15 mouse cellular contexts compared by ENCODE assay signal in the genomic region with DNA sequence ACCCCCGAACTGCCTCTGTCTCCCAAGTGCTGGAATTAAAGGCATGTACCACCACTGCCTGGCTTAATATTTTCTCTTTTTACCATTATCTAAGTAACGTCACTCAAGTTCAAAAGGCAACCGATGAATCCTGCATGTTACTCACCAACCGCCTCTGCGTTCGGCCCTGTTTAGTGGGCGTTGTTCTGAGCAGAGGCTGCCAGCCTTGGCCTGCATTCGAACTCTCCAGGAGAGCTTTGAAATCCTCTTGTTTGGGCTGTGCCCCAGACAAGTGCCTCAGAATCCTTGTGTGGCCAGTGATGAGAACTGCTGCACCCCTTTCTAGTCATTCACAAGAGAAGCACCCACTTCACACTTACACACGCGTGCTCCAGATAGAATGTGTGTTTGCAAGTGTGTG. TPM values are rescaled to one million over a fixed set of nuclear protein-coding genes. Genes with fewer than 3 reads are reported as not detected.
DNase-seq lines count a peak whose midpoint lies in the region; ATAC-seq and TF ChIP-seq lines count a peak whose summit lies in the region.
"Had no signal": no experiment of that assay in that cellular context is flagged by ENCODE, and none has a peak within 500 bp of the region (broad histone marks: within the 10 kb centered on the region; RNA-seq: fewer than 3 reads in every experiment).

No protein-coding gene starts in this region.

- TF ChIP-seq EP300 in heart, adult 2 months (IDR thresholded peaks at IDR 0.05; ENCODE audit: insufficient read depth, low read depth, low read length), result no peak

- no peak overlapping the region for H3K9ac ChIP-seq in heart, adult 2 months (ENCODE audit: low read depth, low read length)
- H3K9ac ChIP-seq: embryonic facial prominence, embryonic 12.5 days; forebrain, embryonic 13.5 days; limb, embryonic 12.5 days had no signal

- no peak for TF ChIP-seq CTCF in heart, adult 2 months (IDR thresholded peaks at IDR 0.05)

- H3K27me3 ChIP-seq in heart, adult 2 months (ENCODE audit: control insufficient read depth, insufficient read depth, low read length), result no peaks in the 10 kb centered on the region
- H3K27me3 ChIP-seq in heart, embryonic 10.5 days (ENCODE audit: insufficient read depth, poor library complexity, severe bottlenecking), result peaks cover 7% of the 10 kb centered on the region
- H3K27me3 ChIP-seq in megakaryocyte, embryonic 14.5 days (replicated peaks), result peaks cover 47% of the 10 kb centered on the region
- peaks cover 22% of the 10 kb centered on the region for H3K27me3 ChIP-seq in myocyte (ENCODE audit: control insufficient read depth, insufficient read depth, insufficient read length)
- H3K27me3 ChIP-seq: embryonic facial prominence, embryonic 12.5 days; forebrain, embryonic 13.5 days had no signal

- intact Hi-C loops in heart, adult 2 months (cut with DNase I), result loop anchor here (5.0 kb wide), 2 partner anchors 59 to 349 kb away; partner anchors contain the start of gene Gm47841

- DNase-seq in heart, adult 2 months, result no peak
- DNase-seq in heart, embryonic 10.5 days (ENCODE audit: low spot score), result no peak
- peak; percentile 64 for DNase-seq in adrenal gland, postnatal 10 days
- no peak for DNase-seq in embryo, embryonic 11 days
- no peak for DNase-seq in kidney, adult 11 months

- no peak for ATAC-seq in megakaryocyte, adult 5-6 weeks (ENCODE audit: poor library complexity, severe bottlenecking)

- peaks cover 2% of the 10 kb centered on the region for H3K4me1 ChIP-seq in heart, adult 2 months (ENCODE audit: control insufficient read depth, insufficient read depth, low read length)
- peaks cover 6% of the 10 kb centered on the region for H3K4me1 ChIP-seq in heart, embryonic 10.5 days
- peaks cover 23% of the 10 kb centered on the region for H3K4me1 ChIP-seq in megakaryocyte, embryonic 14.5 days
- H3K4me1 ChIP-seq: embryonic facial prominence, embryonic 12.5 days had no signal

- H3K27ac ChIP-seq in heart, adult 2 months, result peak overlapping the region; percentile 45
- H3K27ac ChIP-seq in heart, embryonic 10.5 days, result no peak overlapping the region
- H3K27ac ChIP-seq: embryonic facial prominence, embryonic 12.5 days; forebrain, embryonic 13.5 days; limb, embryonic 12.5 days; macrophage had no signal

- 83% methylated on average over 10 of the region's 10 CpGs for WGBS in heart, adult 2 months
- WGBS in heart, embryonic 10.5 days, result 87% methylated on average over 10 of the region's 10 CpGs

- H3K79me2 ChIP-seq in heart, adult 2 months (replicated peaks; ENCODE audit: control insufficient read depth, insufficient read depth, low read length), result no peaks in the 10 kb centered on the region
- H3K79me2 ChIP-seq in myocyte (ENCODE audit: control insufficient read depth, insufficient read depth), result no peaks in the 10 kb centered on the region

- H3K9me3 ChIP-seq in heart, embryonic 10.5 days, result no peaks in the 10 kb centered on the region
- H3K9me3 ChIP-seq in megakaryocyte, embryonic 14.5 days, result 0 out of 2 replicates have a peak, but pooled peaks cover 3% of the 10 kb centered on the region
- H3K9me3 ChIP-seq: embryonic facial prominence, embryonic 12.5 days; forebrain, embryonic 13.5 days had no signal

- no peak for TF ChIP-seq POLR2A in heart, adult 2 months (IDR thresholded peaks at IDR 0.05; ENCODE audit: insufficient read depth, low read depth, low read length)
- TF ChIP-seq POLR2A in myocyte (IDR thresholded peaks at IDR 0.05; ENCODE audit: insufficient read length, low read depth), result no peak

- no peaks in the 10 kb centered on the region for H3K36me3 ChIP-seq in heart, adult 2 months (ENCODE audit: control insufficient read depth, insufficient read depth, low read length)
- H3K36me3 ChIP-seq in heart, embryonic 10.5 days, result no peaks in the 10 kb centered on the region
- no peaks in the 10 kb centered on the region for H3K36me3 ChIP-seq in megakaryocyte, embryonic 14.5 days (replicated peaks; ENCODE audit: low read length)
- H3K36me3 ChIP-seq in myocyte (ENCODE audit: control insufficient read depth, insufficient read depth), result no peaks in the 10 kb centered on the region
- H3K36me3 ChIP-seq: embryonic facial prominence, embryonic 12.5 days; limb, embryonic 12.5 days had no signal

- no peak overlapping the region for H3ac ChIP-seq in myocyte (ENCODE audit: control insufficient read depth, insufficient read length)

- H3K4me2 ChIP-seq in myocyte (ENCODE audit: low read depth), result peak overlapping the region; percentile 47

- H3K4me3 ChIP-seq in heart, adult 2 months, result no peak overlapping the region; the same call in 1 of the 2 replicates
- H3K4me3 ChIP-seq in heart, embryonic 10.5 days, result no peak overlapping the region
- peak overlapping the region; percentile 89 for H3K4me3 ChIP-seq in megakaryocyte, embryonic 14.5 days (replicated peaks)
- no peak overlapping the region for H3K4me3 ChIP-seq in myocyte
- H3K4me3 ChIP-seq: embryonic facial prominence, embryonic 12.5 days; forebrain, embryonic 13.5 days; limb, embryonic 12.5 days had no signal

TF ChIP-seq in myocyte, 11 proteins besides CTCF, POLR2A, EP300 and RAD21:
- no peak for TF ChIP-seq E2F4 (IDR thresholded peaks at IDR 0.05; ENCODE audit: insufficient read depth)
- TF ChIP-seq MYOD1 (IDR thresholded peaks at IDR 0.05; ENCODE audit: control insufficient read depth in 1 of 3, insufficient read length in 2 of 3, low read depth in 2 of 3), result no peak
- TF ChIP-seq TCF12 (IDR thresholded peaks at IDR 0.05; ENCODE audit: insufficient read depth, poor library complexity, severe bottlenecking), result no peak
- no peak for TF ChIP-seq MAX (IDR thresholded peaks at IDR 0.05; ENCODE audit: low read depth)
- no peak for TF ChIP-seq REST (IDR thresholded peaks at IDR 0.05; ENCODE audit: insufficient read depth, insufficient read length)
- no peak for TF ChIP-seq USF1 (IDR thresholded peaks at IDR 0.05; ENCODE audit: low read depth)
- no peak for TF ChIP-seq CEBPB (IDR thresholded peaks at IDR 0.05; ENCODE audit: insufficient read depth, poor library complexity, severe bottlenecking)
- TF ChIP-seq MYOG (IDR thresholded peaks at IDR 0.05; ENCODE audit: control insufficient read depth in 1 of 3, insufficient read depth in 1 of 3, insufficient read length in 2 of 3, low read depth in 2 of 3), result no peak
- TF ChIP-seq SRF (IDR thresholded peaks at IDR 0.05; ENCODE audit: control insufficient read depth, insufficient read length, low read depth), result no peak
- TF ChIP-seq TCF3 (IDR thresholded peaks at IDR 0.05; ENCODE audit: insufficient read length, low read depth), result no peak
- no peak for TF ChIP-seq POLR2AphosphoS2 (IDR thresholded peaks at IDR 0.05; ENCODE audit: insufficient read length, low read depth)

RNA-seq across cellular contexts. Expression of gene Ankrd33, which starts 9.5 kb away (rescaled TPM):
- not detected for total RNA-seq in heart, adult 2 months (2021)
- not detected in 2 replicates for polyA plus RNA-seq in heart, adult 2 months (2012; rRNA removed)
- polyA plus RNA-seq in heart, embryonic 10.5 days (2016; fragmentation: Nextera tagmentation; extraction: Ambion mirVana), result not detected in 2 replicates
- not detected in 2 replicates for polyA plus RNA-seq in megakaryocyte, embryonic 14.5 days (2012; ENCODE audit: insufficient read depth, low replicate concordance)
- not detected in 2 replicates for total RNA-seq in megakaryocyte, adult 5-6 weeks (2015)
- total RNA-seq in megakaryocyte, adult 5-6 weeks (2017), result not detected in 2 replicates
- under 1 TPM; 0.24 to 0.33 TPM for total RNA-seq in adrenal gland, postnatal 10 days (2021)
- polyA plus RNA-seq in myocyte (2012; fragmentation: generic; extraction: Trizol), result not detected
- total RNA-seq: gastrocnemius, postnatal 25 days had no signal
- polyA plus RNA-seq: embryonic facial prominence, embryonic 12.5 days; forebrain, embryonic 13.5 days; heart, postnatal 0 days; large intestine, adult 2 months; limb, embryonic 12.5 days; macrophage had no signal

RNA-seq across cellular contexts. Expression of gene Acvrl1, which starts 22.3 kb away (rescaled TPM):
- total RNA-seq in heart, adult 2 months (2021), result 10 to 100 TPM; 24.1 to 29.5 TPM
- 35.0 and 39.7 TPM in 2 replicates for polyA plus RNA-seq in heart, adult 2 months (2012; rRNA removed)
- 2.7 and 5.2 TPM in 2 replicates for polyA plus RNA-seq in heart, embryonic 10.5 days (2016; fragmentation: Nextera tagmentation; extraction: Ambion mirVana)
- 2.1 and 7.9 TPM in 2 replicates for polyA plus RNA-seq in megakaryocyte, embryonic 14.5 days (2012; ENCODE audit: insufficient read depth, low replicate concordance)
- total RNA-seq in megakaryocyte, adult 5-6 weeks (2015), result 6.9 and 8.2 TPM in 2 replicates
- total RNA-seq in megakaryocyte, adult 5-6 weeks (2017), result 27.6 and 34.9 TPM in 2 replicates
- total RNA-seq in adrenal gland, postnatal 10 days (2021), result 10 to 100 TPM; 19.5 to 19.8 TPM
- polyA plus RNA-seq in myocyte (2012; fragmentation: generic; extraction: Trizol), result 0.10 TPM

RNA-seq across cellular contexts. Expression of gene Fignl2, which starts 27.6 kb away (rescaled TPM):
- total RNA-seq in heart, adult 2 months (2021), result 1 to 10 TPM in 1 of 2 experiments, under 1 TPM in 1; 0.86 to 1.3 TPM
- polyA plus RNA-seq in heart, adult 2 months (2012; rRNA removed), result 1.6 and 1.9 TPM in 2 replicates
- polyA plus RNA-seq in heart, embryonic 10.5 days (2016; fragmentation: Nextera tagmentation; extraction: Ambion mirVana), result 0.28 and 0.60 TPM in 2 replicates
- polyA plus RNA-seq in megakaryocyte, embryonic 14.5 days (2012; ENCODE audit: insufficient read depth, low replicate concordance), result 0.61 and 0.94 TPM in 2 replicates
- 0.04 TPM in 1 of 2 replicates, not detected in the other for total RNA-seq in megakaryocyte, adult 5-6 weeks (2015)
- total RNA-seq in megakaryocyte, adult 5-6 weeks (2017), result 0.07 and 0.16 TPM in 2 replicates
- total RNA-seq in adrenal gland, postnatal 10 days (2021), result 10 to 100 TPM in 1 of 2 experiments, 1 to 10 TPM in 1; 8.4 to 11.0 TPM
- polyA plus RNA-seq in myocyte (2012; fragmentation: generic; extraction: Trizol), result 0.02 TPM
- polyA plus RNA-seq: forebrain, embryonic 13.5 days had no signal

RNA-seq across cellular contexts. Expression of gene Gm47841, which starts 58.8 kb away (rescaled TPM):
- total RNA-seq in heart, adult 2 months (2021), result not detected
- not detected in 2 replicates for polyA plus RNA-seq in heart, adult 2 months (2012; rRNA removed)
- not detected in 2 replicates for polyA plus RNA-seq in heart, embryonic 10.5 days (2016; fragmentation: Nextera tagmentation; extraction: Ambion mirVana)
- polyA plus RNA-seq in megakaryocyte, embryonic 14.5 days (2012; ENCODE audit: insufficient read depth, low replicate concordance), result not detected in 2 replicates
- not detected in 2 replicates for total RNA-seq in megakaryocyte, adult 5-6 weeks (2015)
- total RNA-seq in megakaryocyte, adult 5-6 weeks (2017), result not detected in 2 replicates
- total RNA-seq in adrenal gland, postnatal 10 days (2021), result under 1 TPM in 1 of 2 experiments, not detected in 1; 0.33 TPM
- not detected for polyA plus RNA-seq in myocyte (2012; fragmentation: generic; extraction: Trizol)
- total RNA-seq: gastrocnemius, postnatal 25 days had no signal
- polyA plus RNA-seq: embryonic facial prominence, embryonic 12.5 days; forebrain, embryonic 13.5 days; heart, postnatal 0 days; large intestine, adult 2 months; limb, embryonic 12.5 days; macrophage had no signal
